Mouse (Mus musculus) ES-E14 (cell line): Measurements from ENCODE around the gene Nfkbid. TPM values are rescaled to one million over a fixed set of nuclear protein-coding genes. Genes with fewer than 3 reads are reported as not detected.

Experiments used
- DNase-seq: peaks from one replicate; pipeline ENCODE4 v3.0.0-alpha.2; 2013; ENCODE audit warnings: low read depth, low spot score
- H3K27ac ChIP-seq: 2 replicates; pipeline ENCODE4 v1.5.1; 2012; ENCODE audit warnings: low read depth, mild to moderate bottlenecking, low read length, moderate library complexity, mixed read lengths; ENCODE audit not compliant: poor library complexity, insufficient read depth, severe bottlenecking
- H3K36me3 ChIP-seq: 2 replicates; pipeline ENCODE4 v1.6.1; 2012; ENCODE audit warnings: mild to moderate bottlenecking, low read length, moderate library complexity, mixed read lengths; ENCODE audit not compliant: control insufficient read depth, poor library complexity, insufficient read depth, severe bottlenecking
- H3K4me1 ChIP-seq, 2 experiments: fragments of 150-350 bp in 1 of 2; sonication (generic) in 1 of 2; 2 replicates each; pipeline ENCODE4 v1.6.1; 2012; ENCODE audit warnings: low read length in 2 of 2, mild to moderate bottlenecking in 1 of 2, mixed read lengths in 1 of 2; ENCODE audit not compliant: control insufficient read depth in 2 of 2, insufficient read depth in 2 of 2, poor library complexity in 1 of 2
- H3K4me3 ChIP-seq, 2 experiments: fragments of 150-350 bp in 1 of 2; sonication (generic) in 1 of 2; 2 replicates each; pipeline ENCODE4 v1.5.1; 2012; ENCODE audit warnings: low read length in 2 of 2, low read depth in 1 of 2, mild to moderate bottlenecking in 1 of 2, mixed read lengths in 1 of 2; ENCODE audit not compliant: insufficient read depth in 1 of 2, poor library complexity in 1 of 2, severe bottlenecking in 1 of 2
- H3K9ac ChIP-seq: 2 replicates; pipeline ENCODE4 v1.6.1; 2012; ENCODE audit warnings: low read depth, mild to moderate bottlenecking, low read length, mixed read lengths; ENCODE audit not compliant: poor library complexity, insufficient read depth, severe bottlenecking
- H3K9me3 ChIP-seq: fragments of 150-350 bp; sonication (generic); 2 replicates; pipeline ENCODE4 v1.6.1; 2012; ENCODE audit warnings: low read depth, mild to moderate bottlenecking, low read length; ENCODE audit not compliant: control insufficient read depth, insufficient read depth
- CHD2 ChIP-seq: IDR thresholded peaks from 2 replicates; pipeline ENCODE4 v1.6.1; 2014; ENCODE audit warnings: mild to moderate bottlenecking, low read depth, low read length, inconsistent platforms
- HCFC1 ChIP-seq: IDR thresholded peaks from 2 replicates; pipeline ENCODE4 v1.6.1; 2012; ENCODE audit warnings: low read length, inconsistent platforms, borderline replicate concordance; ENCODE audit not compliant: insufficient read depth
- MAFK ChIP-seq: IDR thresholded peaks from 2 replicates; pipeline ENCODE4 v1.6.1; 2014; ENCODE audit warnings: mild to moderate bottlenecking, low read depth, low read length, inconsistent platforms; ENCODE audit not compliant: insufficient read depth
- ZC3H11A ChIP-seq: IDR thresholded peaks from 2 replicates; pipeline ENCODE4 v1.6.1; 2012; ENCODE audit warnings: low read depth, mild to moderate bottlenecking, inconsistent platforms, low read length, borderline replicate concordance
- ZNF384 ChIP-seq: IDR thresholded peaks from 2 replicates; pipeline ENCODE4 v1.6.1; 2012; ENCODE audit warnings: low read depth, low read length, inconsistent platforms
- in situ Hi-C, 2 experiments: fragments of 600-800 bp; cut with MboI; formaldehyde crosslinking; loops; one replicate each; pipeline ENCODE4 v1.15.1; 2025; ENCODE audit warnings: low sequenced_read_pairs in 2 of 2, inconsistent platforms in 1 of 2; ENCODE audit not compliant: unreplicated experiment in 2 of 2
- total RNA-seq: library from RNA; depleted of rRNA; stranded (reverse); fragments of 300-350 nt; gene quantifications from 2 replicates; pipeline ENCODE4 v1.2.3, GENCODE M21; 2012

Nfkbid gene
- total RNA-seq, 1 experiment: 4.2 TPM

- DNase-seq: no peak
- Histone ChIP-seq H3K4me1 (no peaks in the 10 kb centered on the region), H3K36me3 (no peaks in the 10 kb centered on the region), H3K4me3 (no peak overlapping the region), H3K27ac (no peak overlapping the region), H3K9me3 (no peaks in the 10 kb centered on the region), H3K9ac (no peak overlapping the region)
- TF ChIP-seq ZNF384 (no peak), MAFK (no peak), HCFC1 (no peak), ZC3H11A (no peak), CHD2 (no peak)
- in situ Hi-C loops: no loop called here
Measured at GRCm38 (mm10) chr7:30399671-30400070, 21.9 kb upstream of the Nfkbid start.

- H3K36me3 ChIP-seq: no peaks in the 10 kb centered on the region
- no peak overlapping the region for H3K4me3 ChIP-seq
- in situ Hi-C loops: no loop called here
- H3K4me1 ChIP-seq: no peaks in the 10 kb centered on the region
- no peak for TF ChIP-seq MAFK
- no peak for TF ChIP-seq HCFC1
- TF ChIP-seq ZC3H11A: no peak
- no peak for TF ChIP-seq ZNF384
- no peak for TF ChIP-seq CHD2
- no peak for DNase-seq
- no peak overlapping the region for H3K9ac ChIP-seq
- H3K9me3 ChIP-seq: no peaks in the 10 kb centered on the region
- H3K27ac ChIP-seq: no peak overlapping the region
Measured at GRCm38 (mm10) chr7:30402343-30402742, 19.2 kb upstream of the Nfkbid start.

- DNase-seq: no peak
- Histone ChIP-seq H3K36me3 (no peaks in the 10 kb centered on the region), H3K4me1 (peaks cover 2% of the 10 kb centered on the region in 2 experiments; a peak in 2 of 4 replicates), H3K9me3 (no peaks in the 10 kb centered on the region), H3K4me3 (no peak overlapping the region), H3K9ac (no peak overlapping the region), H3K27ac (no peak overlapping the region)
- no peak for TF ChIP-seq HCFC1
- TF ChIP-seq ZC3H11A: no peak
- TF ChIP-seq CHD2: no peak
- TF ChIP-seq ZNF384: no peak
- no peak for TF ChIP-seq MAFK
- in situ Hi-C loops: no loop called here
Measured at GRCm38 (mm10) chr7:30408639-30409038, 12.9 kb upstream of the Nfkbid start.

- TF ChIP-seq ZNF384 (no peak), ZC3H11A (no peak), HCFC1 (no peak), CHD2 (no peak), MAFK (no peak)
- H3K4me3 ChIP-seq: no peak overlapping the region
- in situ Hi-C loops: no loop called here
Measured at GRCm38 (mm10) chr7:30409789-30410188, 11.7 kb upstream of the Nfkbid start.

GRCm38 (mm10) chr7:30411023-30411422 is 10.5 kb upstream of the Nfkbid start:
- DNase-seq: no peak
- in situ Hi-C loops: no loop called here
- Histone ChIP-seq H3K9ac (no peak overlapping the region), H3K4me3 (no peak overlapping the region), H3K9me3 (no peaks in the 10 kb centered on the region), H3K27ac (no peak overlapping the region), H3K4me1 (peaks cover 2% of the 10 kb centered on the region in 2 experiments; a peak in 2 of 4 replicates), H3K36me3 (no peaks in the 10 kb centered on the region)
- no peak for TF ChIP-seq MAFK
- no peak for TF ChIP-seq ZNF384
- TF ChIP-seq HCFC1: no peak
- no peak for TF ChIP-seq CHD2
- TF ChIP-seq ZC3H11A: no peak

More at GRCm38 (mm10) chr7:30409789-30410188, 11.7 kb upstream of the Nfkbid start:
- Histone ChIP-seq H3K27ac (no peak overlapping the region), H3K36me3 (no peaks in the 10 kb centered on the region), H3K4me1 (peaks cover 2% of the 10 kb centered on the region in 2 experiments; a peak in 2 of 4 replicates), H3K9ac (no peak overlapping the region), H3K9me3 (no peaks in the 10 kb centered on the region)
- no peak for DNase-seq
